Mouse (Mus musculus) liver, embryonic 12.5 days (tissue): ENCODE measurements at regions not wholly inside any gene's neighbourhood (a gene's known extent, or its start where the extent isn't known, plus 50 kb on each side); places are given as distances from the start of the nearest gene placed in this dataset.

Experiments
- ATAC-seq: fragments of 200-750 bp; cut with Nextera tagmentation; 2 replicates; pipeline ENCODE4 v1.8.0; 2017; ENCODE audit warnings: moderate number of reproducible peaks, mild to moderate bottlenecking, moderate library complexity
- H3K27ac ChIP-seq: fragments of 300-500 bp; sonication (generic); 2 replicates; pipeline ENCODE4 v1.5.1; 2016; ENCODE audit warnings: mild to moderate bottlenecking
- H3K27me3 ChIP-seq: fragments of 300-500 bp; sonication (generic); replicated peaks from 2 replicates; pipeline ENCODE4 v1.6.1; 2016; ENCODE audit warnings: mild to moderate bottlenecking, moderate library complexity
- H3K36me3 ChIP-seq: fragments of 300-500 bp; sonication (generic); 2 replicates; pipeline ENCODE4 v1.6.1; 2016; ENCODE audit warnings: mild to moderate bottlenecking, moderate library complexity
- H3K4me1 ChIP-seq: fragments of 300-500 bp; sonication (generic); 2 replicates; pipeline ENCODE4 v1.6.1; 2016
- H3K4me2 ChIP-seq: fragments of 300-500 bp; sonication (generic); 2 replicates; pipeline ENCODE4 v1.6.1; 2016; ENCODE audit warnings: mild to moderate bottlenecking, moderate library complexity
- H3K4me3 ChIP-seq: fragments of 300-500 bp; sonication (generic); 2 replicates; pipeline ENCODE4 v1.5.1; 2016; ENCODE audit warnings: mild to moderate bottlenecking, moderate library complexity
- H3K9ac ChIP-seq: fragments of 300-500 bp; sonication (generic); 2 replicates; pipeline ENCODE4 v1.6.1; 2016; ENCODE audit warnings: mild to moderate bottlenecking, moderate library complexity
- H3K9me3 ChIP-seq: fragments of 300-500 bp; sonication (generic); replicated peaks from 2 replicates; pipeline ENCODE4 v1.6.1; 2016; ENCODE audit warnings: mild to moderate bottlenecking, moderate library complexity
- WGBS: fragments of 180-500 bp; shearing (Covaris S2); methylation state at CpG from one replicate; pipeline ENCODE4 v1.1.7; 2016; ENCODE audit not compliant: insufficient replicate concordance; 5-methylcytosine and 5-hydroxymethylcytosine counted together

DNA sequence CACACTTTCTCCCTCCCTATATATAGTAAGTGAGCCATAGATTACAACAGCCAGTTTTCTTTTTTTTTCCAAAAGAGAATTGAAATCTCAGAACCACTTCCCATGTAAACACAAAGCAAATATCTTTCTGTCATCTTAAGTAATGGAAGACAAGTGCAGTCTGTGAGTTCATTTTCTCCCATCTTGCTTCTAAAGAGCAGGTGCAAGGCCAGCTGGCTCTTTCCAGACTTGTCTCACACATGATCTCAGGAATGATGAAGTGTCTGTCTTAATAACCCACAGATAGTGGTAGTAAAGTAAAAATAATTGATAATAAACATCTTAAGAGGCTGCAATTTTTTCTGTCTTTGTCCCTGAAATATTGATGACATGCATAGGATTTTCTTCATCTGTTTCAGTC, 704.3 kb downstream of the Efnb2 start:
- H3K4me1 ChIP-seq: no peaks in the 10 kb centered on the region
- H3K4me3 ChIP-seq: no peak overlapping the region
- H3K27ac ChIP-seq: no peak overlapping the region
- no peak for ATAC-seq
- H3K4me2 ChIP-seq: no peak overlapping the region
- H3K36me3 ChIP-seq: no peaks in the 10 kb centered on the region
- H3K9me3 ChIP-seq: no peaks in the 10 kb centered on the region
- H3K9ac ChIP-seq: no peak overlapping the region
- H3K27me3 ChIP-seq: no peaks in the 10 kb centered on the region

DNA sequence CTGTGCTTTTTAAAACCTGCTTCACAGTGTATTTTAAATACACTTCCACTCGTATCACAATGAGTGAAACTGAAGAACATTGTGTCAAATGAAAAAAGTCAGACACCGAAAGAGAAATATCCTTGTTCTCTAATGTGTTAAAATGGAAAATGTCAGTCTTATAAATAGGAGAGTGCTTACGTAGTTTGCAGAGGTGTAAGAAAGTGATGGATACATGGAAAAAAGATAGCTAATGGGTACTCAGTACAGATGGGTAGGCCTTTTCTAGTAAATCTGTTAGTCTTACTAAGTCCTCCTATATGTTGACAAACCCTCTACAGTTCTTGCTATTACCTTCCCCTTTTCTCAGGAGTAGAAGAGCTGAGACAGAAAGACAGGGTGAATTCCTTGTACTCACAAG, 706.2 kb downstream of the Efnb2 start:
- Histone ChIP-seq H3K9ac (no peak overlapping the region), H3K4me2 (no peak overlapping the region), H3K27ac (no peak overlapping the region), H3K9me3 (no peaks in the 10 kb centered on the region), H3K36me3 (no peaks in the 10 kb centered on the region), H3K27me3 (no peaks in the 10 kb centered on the region), H3K4me1 (no peaks in the 10 kb centered on the region), H3K4me3 (no peak overlapping the region)
- no peak for ATAC-seq
- 68% methylated on average over 3 of the region's 3 CpGs for WGBS

- Histone ChIP-seq H3K27ac (no peak overlapping the region), H3K27me3 (no peaks in the 10 kb centered on the region), H3K9me3 (no peaks in the 10 kb centered on the region), H3K36me3 (no peaks in the 10 kb centered on the region), H3K4me3 (no peak overlapping the region), H3K4me1 (no peaks in the 10 kb centered on the region), H3K4me2 (no peak overlapping the region), H3K9ac (no peak overlapping the region)
- no peak for ATAC-seq
- WGBS: 57% methylated on average over 10 of the region's 10 CpGs
Observed at GRCm38 (mm10) chr8:7945966-7946775, 714.9 kb downstream of the Efnb2 start.

- 70% methylated on average over 2 of the region's 2 CpGs for WGBS
- no peaks in the 10 kb centered on the region for H3K36me3 ChIP-seq
- H3K9ac ChIP-seq: no peak overlapping the region
- no peaks in the 10 kb centered on the region for H3K9me3 ChIP-seq
- no peaks in the 10 kb centered on the region for H3K27me3 ChIP-seq
- H3K4me2 ChIP-seq: no peak overlapping the region
- no peaks in the 10 kb centered on the region for H3K4me1 ChIP-seq
- no peak overlapping the region for H3K4me3 ChIP-seq
- ATAC-seq: no peak
- H3K27ac ChIP-seq: no peak overlapping the region
Observed at GRCm38 (mm10) chr8:7936596-7936995, 724.4 kb downstream of the Efnb2 start.

DNA sequence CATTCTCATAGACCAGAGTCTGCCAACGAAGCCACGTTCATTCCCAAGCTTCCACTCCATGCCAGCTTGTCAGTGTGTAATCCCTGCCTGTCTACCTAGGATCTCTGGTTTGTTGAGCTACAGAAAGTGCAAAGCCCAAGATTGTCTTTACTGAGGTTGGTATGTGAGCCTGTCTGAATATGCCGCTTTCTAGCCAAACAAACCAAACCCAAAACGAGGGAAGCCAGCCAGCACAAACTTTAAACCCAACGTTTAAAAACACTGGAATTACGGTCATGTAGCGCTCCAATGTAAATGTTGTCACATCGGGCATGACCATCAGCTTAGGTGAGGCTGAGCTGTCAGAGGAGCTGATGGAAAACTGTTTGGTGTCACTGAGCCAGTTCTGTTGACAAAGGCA, 741.6 kb downstream of the Efnb2 start:
- 53% methylated on average over 8 of the region's 8 CpGs for WGBS
- no peak overlapping the region for H3K27ac ChIP-seq
- no peaks in the 10 kb centered on the region for H3K27me3 ChIP-seq
- no peaks in the 10 kb centered on the region for H3K4me1 ChIP-seq
- ATAC-seq: no peak
- H3K36me3 ChIP-seq: no peaks in the 10 kb centered on the region
- no peak overlapping the region for H3K4me2 ChIP-seq
- H3K9ac ChIP-seq: no peak overlapping the region
- no peak overlapping the region for H3K4me3 ChIP-seq
- no peaks in the 10 kb centered on the region for H3K9me3 ChIP-seq

DNA sequence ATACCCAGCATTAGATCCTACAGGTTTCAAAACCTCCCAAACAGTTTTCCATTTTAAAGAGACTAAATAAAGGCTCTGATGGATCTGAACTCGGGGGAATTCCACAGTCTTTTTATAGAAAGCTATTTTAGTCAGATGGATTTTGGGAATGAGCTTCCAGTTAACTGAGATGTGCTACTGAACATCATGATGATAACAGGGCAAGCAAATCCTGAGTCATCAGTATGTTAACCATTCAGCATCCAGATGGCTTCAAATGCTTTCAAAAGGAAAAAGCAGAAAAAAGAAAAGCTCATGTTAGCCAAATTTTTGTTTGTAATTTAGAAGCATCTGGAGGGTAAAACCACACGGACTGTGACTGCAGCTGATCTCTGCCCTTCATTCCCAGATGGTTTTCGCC, 766.7 kb downstream of the Efnb2 start:
- Histone ChIP-seq H3K27me3 (no peaks in the 10 kb centered on the region), H3K36me3 (no peaks in the 10 kb centered on the region), H3K4me3 (no peak overlapping the region), H3K9ac (no peak overlapping the region), H3K4me1 (no peaks in the 10 kb centered on the region), H3K9me3 (no peaks in the 10 kb centered on the region), H3K27ac (no peak overlapping the region), H3K4me2 (no peak overlapping the region)
- WGBS: 43% methylated on average over 3 of the region's 3 CpGs
- ATAC-seq: no peak

GRCm38 (mm10) chr8:7853169-7853568, 807.9 kb downstream of the Efnb2 start:
- no peaks in the 10 kb centered on the region for H3K9me3 ChIP-seq
- H3K4me1 ChIP-seq: no peaks in the 10 kb centered on the region
- H3K4me3 ChIP-seq: no peak overlapping the region
- no peak overlapping the region for H3K4me2 ChIP-seq
- 72% methylated on average over 1 of the region's 1 CpGs for WGBS
- no peak overlapping the region for H3K27ac ChIP-seq
- H3K27me3 ChIP-seq: no peaks in the 10 kb centered on the region
- no peak overlapping the region for H3K9ac ChIP-seq
- ATAC-seq: no peak
- H3K36me3 ChIP-seq: no peaks in the 10 kb centered on the region

GRCm38 (mm10) chr8:7850573-7850972, 810.5 kb downstream of the Efnb2 start:
- Histone ChIP-seq H3K4me1 (no peaks in the 10 kb centered on the region), H3K4me3 (no peak overlapping the region), H3K27ac (no peak overlapping the region), H3K4me2 (no peak overlapping the region), H3K27me3 (no peaks in the 10 kb centered on the region), H3K9me3 (no peaks in the 10 kb centered on the region), H3K36me3 (no peaks in the 10 kb centered on the region), H3K9ac (no peak overlapping the region)
- ATAC-seq: no peak

DNA sequence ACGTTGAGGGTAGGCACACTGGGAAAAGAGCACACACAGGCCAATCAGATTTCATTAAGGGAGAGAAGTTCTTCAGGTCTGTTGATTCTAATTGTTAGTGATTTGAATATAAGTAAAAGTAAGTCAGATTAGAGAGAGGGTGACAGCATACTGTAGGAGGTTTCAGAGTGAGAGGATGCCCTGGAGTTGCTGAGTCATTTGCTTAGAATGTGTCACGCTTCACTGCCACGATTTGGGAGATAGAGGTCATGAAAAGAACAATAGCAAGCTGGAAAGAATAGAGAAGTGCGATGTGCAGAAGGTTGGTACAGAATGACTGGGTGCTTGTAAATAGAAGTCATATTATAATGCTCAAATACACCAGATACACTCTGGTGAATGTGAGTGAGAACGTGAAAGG, 829.1 kb downstream of the Efnb2 start:
- no peak for ATAC-seq
- H3K36me3 ChIP-seq: no peaks in the 10 kb centered on the region
- no peaks in the 10 kb centered on the region for H3K27me3 ChIP-seq
- no peaks in the 10 kb centered on the region for H3K4me1 ChIP-seq
- no peak overlapping the region for H3K4me3 ChIP-seq
- H3K4me2 ChIP-seq: no peak overlapping the region
- WGBS: 55% methylated on average over 5 of the region's 5 CpGs
- H3K27ac ChIP-seq: no peak overlapping the region
- H3K9ac ChIP-seq: no peak overlapping the region
- H3K9me3 ChIP-seq: no peaks in the 10 kb centered on the region

GRCm38 (mm10) chr8:7827811-7828210, 833.2 kb downstream of the Efnb2 start:
- no peak for ATAC-seq

DNA sequence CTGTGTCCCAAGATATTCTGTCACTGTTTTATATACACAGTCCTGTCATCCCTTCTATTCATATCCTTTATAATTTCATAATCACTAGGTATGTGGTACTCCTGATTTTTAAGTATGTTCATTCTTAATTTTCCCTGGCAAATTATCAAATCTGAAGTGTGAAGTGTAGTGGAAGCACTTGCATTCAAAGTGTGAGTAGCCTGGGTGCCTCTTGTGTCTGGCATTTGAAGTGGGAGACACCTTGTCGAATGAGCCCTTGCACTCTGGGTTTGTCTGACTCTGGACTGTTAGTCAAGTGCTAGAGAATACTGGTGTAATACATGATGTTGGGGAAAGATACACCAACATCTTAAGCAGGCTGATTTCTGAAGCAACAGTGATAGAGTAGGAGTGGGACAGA, 852.6 kb downstream of the Efnb2 start:
- WGBS: 71% methylated on average over 1 of the region's 1 CpGs
- ATAC-seq: no peak

More at GRCm38 (mm10) chr8:7827811-7828210, 833.2 kb downstream of the Efnb2 start:
- Histone ChIP-seq H3K9ac (no peak overlapping the region), H3K4me3 (no peak overlapping the region), H3K9me3 (no peaks in the 10 kb centered on the region), H3K4me2 (no peak overlapping the region), H3K36me3 (no peaks in the 10 kb centered on the region), H3K27ac (no peak overlapping the region), H3K27me3 (no peaks in the 10 kb centered on the region), H3K4me1 (no peaks in the 10 kb centered on the region)
- WGBS: 34% methylated on average over 1 of the region's 1 CpGs

GRCm38 (mm10) chr8:7799221-7799620, 861.8 kb downstream of the Efnb2 start:
- Histone ChIP-seq H3K27ac (no peak overlapping the region), H3K4me1 (no peaks in the 10 kb centered on the region), H3K4me3 (no peak overlapping the region), H3K36me3 (no peaks in the 10 kb centered on the region), H3K9ac (no peak overlapping the region), H3K27me3 (no peaks in the 10 kb centered on the region), H3K4me2 (no peak overlapping the region), H3K9me3 (no peaks in the 10 kb centered on the region)
- ATAC-seq: no peak
- WGBS: 44% methylated on average over 3 of the region's 3 CpGs

More for the DNA sequence above, 852.6 kb downstream of the Efnb2 start:
- H3K9ac ChIP-seq: no peak overlapping the region
- H3K27me3 ChIP-seq: no peaks in the 10 kb centered on the region
- H3K36me3 ChIP-seq: no peaks in the 10 kb centered on the region
- H3K4me1 ChIP-seq: no peaks in the 10 kb centered on the region
- H3K4me3 ChIP-seq: no peak overlapping the region
- no peaks in the 10 kb centered on the region for H3K9me3 ChIP-seq
- H3K4me2 ChIP-seq: no peak overlapping the region
- H3K27ac ChIP-seq: no peak overlapping the region

DNA sequence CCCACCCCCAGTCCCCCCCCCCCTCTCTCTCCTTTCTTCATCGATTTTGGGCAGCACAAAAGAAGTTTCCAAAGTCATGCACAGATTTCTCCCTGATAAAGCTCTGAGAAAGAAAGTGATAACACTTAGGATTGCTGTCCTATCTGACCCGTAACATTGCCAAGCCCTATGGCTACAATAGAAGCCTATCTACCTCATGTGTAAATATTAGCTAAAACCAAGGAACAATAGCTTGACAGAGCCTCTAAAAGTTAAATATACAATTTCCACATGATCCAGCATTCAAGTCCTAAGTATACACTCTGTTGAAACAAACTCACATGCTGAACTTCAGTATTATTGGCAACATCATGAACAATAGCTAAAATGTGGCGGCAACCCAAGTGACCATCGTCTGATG, 864.9 kb downstream of the Efnb2 start:
- H3K9ac ChIP-seq: no peak overlapping the region
- WGBS: 51% methylated on average over 4 of the region's 4 CpGs
- H3K27me3 ChIP-seq: no peaks in the 10 kb centered on the region
- no peaks in the 10 kb centered on the region for H3K36me3 ChIP-seq
- H3K4me3 ChIP-seq: no peak overlapping the region
- no peak overlapping the region for H3K27ac ChIP-seq
- ATAC-seq: no peak
- no peaks in the 10 kb centered on the region for H3K9me3 ChIP-seq
- H3K4me2 ChIP-seq: no peak overlapping the region
- no peaks in the 10 kb centered on the region for H3K4me1 ChIP-seq
